Mouse (Mus musculus) T-helper 1 cell (primary cell): ENCODE measurements at regions not wholly inside any gene's neighbourhood (a gene's known extent, or its start where the extent isn't known, plus 50 kb on each side); places are given as distances from the start of the nearest gene placed in this dataset.

Experiments used
- in situ Hi-C: fragments of 300-600 bp; cut with MboI, MseI; formaldehyde crosslinking; loops from one replicate; pipeline ENCODE4 v1.15.1; 2025; ENCODE audit warnings: high pct_unique_total_duplicates

DNA sequence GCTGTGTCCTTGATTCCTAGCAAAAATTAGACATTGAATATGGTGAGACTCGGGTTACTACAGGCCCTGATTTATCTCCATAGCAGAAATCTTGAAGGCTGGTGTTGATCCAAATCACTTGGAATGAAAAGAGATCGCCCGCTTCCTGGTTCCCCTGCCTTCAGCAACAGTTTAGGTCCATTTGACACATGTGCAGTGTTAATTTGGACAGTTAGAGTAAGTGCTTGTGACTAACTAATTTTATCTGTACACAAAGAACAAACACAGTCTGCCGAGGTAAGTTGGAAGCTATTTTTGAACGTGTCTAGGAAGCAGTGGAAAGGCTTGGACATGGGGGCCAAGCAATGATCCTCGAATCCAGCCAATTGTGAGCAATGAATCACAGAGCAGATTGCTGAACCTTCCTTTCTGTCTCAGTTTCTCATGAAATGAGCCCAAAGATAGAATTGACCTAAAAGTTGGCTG lies 105.2 kb upstream of the Arhgap5 start:
- in situ Hi-C loops: loop anchor here (10.0 kb wide), 1 partner anchor 1484 kb away; no protein-coding TSS in a partner anchor

DNA sequence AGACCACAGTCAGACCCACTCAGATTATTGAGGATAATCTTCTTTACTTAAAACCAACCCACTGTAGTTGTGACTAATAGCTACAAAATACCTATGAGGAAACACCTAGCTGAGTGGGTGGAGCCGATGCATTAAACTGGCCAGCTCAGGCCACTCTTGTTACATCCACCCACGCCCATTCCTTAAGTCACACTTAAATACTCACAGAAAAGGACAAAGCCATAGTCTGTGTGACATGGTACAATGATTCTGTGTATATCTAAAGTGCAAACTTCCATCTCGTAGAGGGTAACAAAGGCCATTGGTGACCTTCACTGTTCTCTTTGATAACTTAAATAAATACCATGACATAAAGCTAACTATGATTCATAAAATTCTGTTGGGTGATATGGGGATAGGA lies 103.7 kb upstream of the Arhgap5 start:
- in situ Hi-C loops: no loop called here

DNA sequence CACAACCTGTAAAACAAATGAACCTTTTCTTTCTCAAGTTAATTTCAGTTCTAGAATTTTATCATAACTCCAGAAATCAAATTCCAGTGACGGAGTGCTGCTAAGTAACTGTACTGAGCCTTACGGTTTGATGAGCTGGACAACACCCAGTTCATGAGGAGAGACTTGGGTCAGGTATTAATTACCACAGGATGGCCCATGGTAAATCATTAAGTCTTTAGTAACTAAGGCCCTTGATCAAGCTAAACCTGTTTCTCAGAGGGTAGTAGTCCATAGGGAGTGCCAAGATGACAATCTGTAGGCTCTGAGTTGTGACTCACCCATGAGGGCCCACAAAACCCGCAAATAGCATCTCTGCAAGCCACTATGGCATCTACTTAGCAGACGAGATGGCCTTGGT lies 101.1 kb upstream of the Arhgap5 start:
- in situ Hi-C loops: no loop called here

DNA sequence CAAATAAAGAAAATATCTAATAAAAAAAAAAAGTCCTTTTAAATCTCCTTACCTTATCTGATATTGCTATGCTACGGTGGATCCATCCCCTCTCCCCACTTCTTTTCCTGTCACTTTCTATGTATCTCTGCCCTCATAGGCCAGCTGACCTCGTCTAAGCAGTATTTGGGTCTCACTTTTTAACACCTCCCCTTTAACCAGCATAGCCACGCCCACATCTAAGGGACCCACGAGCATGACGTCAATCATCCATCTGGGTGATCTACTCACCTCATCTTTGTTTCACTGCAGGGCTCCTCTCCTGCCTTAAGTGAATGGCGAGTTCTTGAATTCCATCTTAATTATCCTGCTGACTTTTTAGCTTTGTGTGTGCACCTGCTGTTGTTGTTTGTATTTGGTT lies 97.4 kb upstream of the Arhgap5 start:
- in situ Hi-C loops: no loop called here

DNA sequence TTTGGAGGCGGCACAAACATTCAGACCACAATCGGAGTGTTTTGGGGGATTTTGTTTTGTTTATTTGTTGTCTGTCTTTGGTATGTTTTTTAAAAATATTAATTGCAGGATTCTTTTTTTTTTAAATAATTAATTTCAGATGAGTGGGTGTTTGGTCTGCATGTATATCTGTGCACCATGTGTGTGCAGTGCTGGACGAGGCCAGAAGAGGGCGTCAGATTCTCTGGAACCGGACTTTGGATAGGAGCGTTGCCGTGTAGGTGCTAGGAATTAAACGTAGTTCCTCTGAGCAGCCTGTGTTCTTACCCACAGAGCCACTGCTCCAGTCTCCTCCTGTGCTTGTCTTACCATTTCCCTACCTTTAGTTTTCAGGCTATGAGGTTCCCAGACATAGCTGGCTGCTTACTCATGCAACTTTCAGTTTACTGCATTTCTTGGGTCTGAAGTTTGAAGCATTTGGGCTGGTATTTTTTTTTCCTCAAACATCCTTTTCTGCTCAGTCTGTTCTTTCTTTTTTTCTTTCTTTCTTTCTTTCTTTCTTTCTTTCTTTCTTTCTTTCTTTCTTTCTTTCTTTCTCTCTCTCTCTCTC lies 95.4 kb upstream of the Arhgap5 start:
- in situ Hi-C loops: no loop called here

DNA sequence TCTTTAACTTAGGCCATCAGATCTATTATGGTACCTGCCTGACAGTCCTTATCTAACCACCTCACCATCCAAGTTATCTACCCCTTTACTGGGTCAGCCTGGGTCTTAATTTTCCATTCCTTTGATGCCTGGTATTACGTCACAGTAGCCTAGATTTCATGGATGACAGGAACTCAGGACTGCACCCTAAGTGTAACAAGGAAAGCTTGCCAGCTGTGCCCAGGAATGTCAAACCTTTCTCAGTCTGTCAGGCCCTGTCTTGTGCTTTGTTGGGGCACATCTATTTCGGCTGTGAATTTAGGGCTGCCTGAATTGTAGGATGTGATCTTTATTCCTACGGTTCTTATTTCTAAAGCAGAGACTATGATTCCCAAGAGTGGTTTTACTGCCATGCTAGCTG lies 94.6 kb upstream of the Arhgap5 start:
- in situ Hi-C loops: no loop called here

DNA sequence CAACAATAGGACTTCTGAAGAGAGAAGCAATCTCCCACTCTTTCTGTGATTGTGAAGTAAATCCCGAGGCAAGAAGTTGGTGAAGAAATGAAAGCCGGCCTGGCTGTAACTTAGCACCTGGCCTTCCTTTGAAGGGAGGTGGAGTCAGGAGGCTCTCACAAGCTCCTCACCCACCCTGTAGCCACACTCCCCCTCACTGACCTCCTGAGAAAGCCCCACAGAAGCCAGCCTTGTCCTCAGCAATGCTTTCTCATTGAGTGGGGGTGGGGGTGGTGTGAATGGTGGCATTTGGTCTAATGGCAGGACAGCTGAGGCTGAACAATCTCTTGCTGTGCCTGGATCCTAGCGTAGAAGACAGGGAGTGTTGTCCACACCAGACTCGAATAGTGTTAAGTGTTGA lies 91.6 kb upstream of the Arhgap5 start:
- in situ Hi-C loops: no loop called here

DNA sequence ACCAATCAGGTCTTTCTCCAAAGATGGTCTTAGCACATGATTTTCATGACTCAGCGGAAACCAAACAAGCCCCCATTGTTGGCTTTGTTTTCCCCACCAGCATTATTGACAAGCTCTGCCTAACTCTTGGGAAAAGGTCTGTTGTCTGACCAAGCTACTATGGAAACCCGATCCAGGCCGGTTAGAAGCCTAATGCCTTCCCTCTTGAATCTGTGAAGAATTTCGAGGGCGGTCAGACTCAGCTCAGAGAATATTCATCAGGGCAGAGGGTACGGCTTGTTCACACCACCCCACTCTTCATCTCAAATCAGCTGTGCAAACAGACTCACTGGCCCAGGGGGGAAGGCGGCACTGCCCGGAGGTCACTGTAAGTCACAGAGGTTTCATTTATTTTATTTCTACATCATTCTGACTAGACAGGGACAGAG lies 90.7 kb upstream of the Arhgap5 start:
- in situ Hi-C loops: no loop called here

DNA sequence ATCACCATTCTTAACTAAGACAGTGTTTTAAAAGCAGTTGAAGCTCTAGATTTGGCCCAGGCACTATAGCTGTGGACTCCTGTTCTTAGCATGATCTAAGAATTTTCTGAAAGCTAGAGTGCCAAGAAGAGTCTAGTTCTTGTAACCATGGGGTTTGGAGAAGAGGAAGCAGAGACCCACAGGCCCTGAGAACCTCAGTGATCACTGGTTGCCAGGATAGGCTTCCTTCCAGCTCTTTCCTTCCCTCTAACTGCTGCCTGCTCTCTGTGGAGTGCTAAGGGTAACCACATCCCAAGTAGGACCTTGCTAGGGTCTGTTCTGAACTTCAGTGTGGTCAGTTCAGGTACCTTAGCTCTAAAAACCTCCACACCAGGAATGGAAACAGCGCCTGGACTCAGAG lies 81.0 kb upstream of the Arhgap5 start:
- in situ Hi-C loops: no loop called here

DNA sequence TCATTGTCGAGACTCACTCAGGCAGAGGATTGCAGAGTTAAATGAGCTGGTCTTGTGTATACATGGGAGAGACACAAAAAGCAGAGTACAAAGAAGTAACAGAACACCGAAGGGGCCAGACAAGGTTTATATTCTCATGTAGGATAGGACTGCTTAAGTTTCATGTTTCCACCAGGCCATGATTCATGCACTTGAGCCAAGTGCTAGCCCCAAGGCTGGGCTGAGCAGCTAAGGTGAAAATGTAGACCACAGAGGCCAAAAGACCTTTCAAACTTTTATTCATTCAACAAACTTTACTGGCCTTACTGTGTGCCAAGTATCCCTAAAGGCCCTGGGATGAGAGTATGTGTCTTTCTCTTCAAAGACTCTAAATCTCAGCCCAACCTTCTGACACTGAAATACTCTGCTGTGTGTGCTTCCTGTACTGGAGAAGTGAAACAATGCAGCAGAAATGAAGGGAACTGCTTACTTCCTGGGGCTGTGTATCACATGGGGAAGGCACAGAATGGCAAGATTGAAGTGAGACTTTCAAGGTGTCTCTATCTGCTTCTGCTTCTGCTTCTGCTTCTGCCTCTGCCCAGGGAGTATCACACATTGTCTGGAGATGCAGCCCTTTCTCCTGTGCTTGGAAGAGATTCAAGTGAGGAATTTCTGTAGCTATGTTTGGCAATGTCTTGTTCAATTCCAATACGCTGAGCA lies 79.3 kb upstream of the Arhgap5 start:
- in situ Hi-C loops: no loop called here

DNA sequence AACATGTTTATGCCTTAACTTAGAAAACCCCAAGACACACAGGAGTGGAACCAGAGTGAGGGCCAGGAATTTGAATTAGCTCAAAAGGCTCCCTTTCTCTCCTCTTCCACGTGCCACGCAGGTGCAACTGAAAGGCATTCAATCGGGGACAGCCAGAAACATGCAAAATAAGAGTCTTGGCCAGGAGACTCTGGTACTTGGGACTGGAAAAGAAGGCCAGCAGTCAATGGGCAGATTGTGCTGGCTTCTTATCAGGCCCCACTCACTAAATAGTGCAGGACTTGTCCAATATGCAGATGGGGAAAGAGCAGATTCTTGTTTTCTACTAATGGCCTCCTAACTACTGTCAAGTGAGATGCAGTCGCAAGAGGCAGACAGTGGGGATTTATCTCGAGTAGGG lies 73.8 kb upstream of the Arhgap5 start:
- in situ Hi-C loops: no loop called here

DNA sequence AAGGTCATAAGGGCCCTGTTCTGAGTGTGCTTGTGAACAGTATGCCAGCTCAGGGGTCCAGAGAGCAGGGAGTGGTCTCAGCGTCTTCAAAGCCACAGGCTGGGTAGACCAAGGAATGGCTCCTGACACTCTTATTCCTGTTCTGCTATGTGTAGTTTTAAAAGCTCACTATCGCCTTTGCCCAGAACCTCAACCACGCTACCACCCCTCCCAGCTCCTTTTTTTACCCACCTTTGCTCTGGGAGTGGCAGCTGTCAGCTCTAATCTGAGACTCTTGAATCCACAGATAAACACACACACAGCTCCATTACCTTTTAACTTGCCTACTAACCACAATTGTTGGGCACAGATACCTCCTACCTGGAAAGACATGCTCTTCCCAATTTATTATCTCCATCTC lies 71.8 kb upstream of the Arhgap5 start:
- in situ Hi-C loops: no loop called here

DNA sequence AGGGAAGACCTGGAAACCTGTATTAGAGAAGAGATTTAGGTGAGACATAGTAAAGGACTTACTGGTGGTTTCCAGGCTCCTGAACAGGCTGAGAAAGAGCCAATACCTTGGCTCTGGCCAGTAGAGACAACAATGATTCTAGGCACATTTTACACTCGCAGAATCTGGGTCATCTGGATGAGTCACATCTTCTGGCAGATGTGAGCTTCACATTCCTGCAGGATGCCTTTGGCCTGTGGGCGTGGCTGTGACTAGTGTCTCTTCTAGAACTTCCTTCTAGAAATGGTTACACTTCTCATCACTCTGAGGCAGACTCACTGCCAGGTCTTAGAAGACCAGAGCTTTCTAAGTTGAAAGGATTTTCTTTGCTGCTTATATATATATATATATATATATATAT lies 69.8 kb upstream of the Arhgap5 start:
- in situ Hi-C loops: no loop called here

DNA sequence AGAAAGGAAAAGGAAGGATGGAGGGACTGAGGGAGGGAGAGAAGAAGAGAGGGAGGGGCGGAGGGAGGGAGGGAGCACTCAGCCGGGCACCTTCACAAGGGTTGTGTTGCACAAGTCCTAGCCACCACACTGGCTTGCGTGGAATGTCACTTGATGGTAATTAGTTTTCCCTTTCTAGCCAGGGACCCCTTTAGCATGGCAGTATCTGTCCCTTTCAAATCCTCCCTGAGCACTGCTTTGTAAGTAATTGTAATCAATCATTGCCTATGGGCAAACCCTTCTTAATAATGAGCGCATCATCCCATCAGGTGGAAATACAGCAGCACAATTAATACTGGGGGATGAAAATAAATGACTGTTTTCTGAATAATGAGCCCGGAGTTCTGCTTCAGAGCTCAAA lies 68.5 kb upstream of the Arhgap5 start:
- in situ Hi-C loops: no loop called here

DNA sequence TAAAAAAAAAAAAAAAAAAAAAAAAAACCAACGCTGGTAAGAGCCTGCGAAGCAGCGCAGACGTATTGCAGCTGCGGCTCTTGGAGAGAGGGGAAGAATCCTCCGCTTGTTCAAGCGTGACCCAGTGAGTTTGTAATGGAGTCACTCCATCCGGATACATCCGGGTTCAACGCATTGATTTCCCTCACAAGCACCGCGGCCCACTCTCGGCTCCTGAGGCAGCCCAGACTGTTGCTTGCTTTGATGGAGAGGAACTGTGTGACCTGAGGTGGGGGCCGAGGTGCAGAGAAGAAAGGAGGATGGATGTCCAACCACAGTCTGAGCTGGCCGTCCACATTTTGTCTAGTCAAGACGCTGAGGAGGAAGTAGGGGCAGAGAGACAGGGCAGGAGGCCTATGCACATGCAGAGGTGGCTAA lies 68.0 kb upstream of the Arhgap5 start:
- in situ Hi-C loops: no loop called here

DNA sequence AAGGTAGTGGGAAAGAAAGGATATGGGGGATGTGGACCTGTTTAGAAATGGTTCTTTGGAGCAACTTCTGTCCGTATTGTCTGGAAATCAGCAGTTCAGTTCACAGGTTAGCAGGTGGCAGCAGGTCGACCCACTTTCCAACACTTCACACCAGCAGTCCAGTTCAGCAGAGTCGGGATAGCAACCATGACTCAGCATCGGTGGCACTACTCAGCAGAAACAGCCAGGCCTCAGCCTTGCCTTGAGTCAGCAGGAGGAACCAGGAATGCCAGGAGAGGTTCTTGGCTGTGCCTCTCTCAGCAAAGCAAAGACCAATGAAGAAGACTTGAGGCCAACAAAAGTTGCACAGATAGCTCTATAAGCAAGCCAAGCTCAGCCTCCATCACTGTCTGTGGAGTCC lies 66.8 kb upstream of the Arhgap5 start:
- in situ Hi-C loops: no loop called here

DNA sequence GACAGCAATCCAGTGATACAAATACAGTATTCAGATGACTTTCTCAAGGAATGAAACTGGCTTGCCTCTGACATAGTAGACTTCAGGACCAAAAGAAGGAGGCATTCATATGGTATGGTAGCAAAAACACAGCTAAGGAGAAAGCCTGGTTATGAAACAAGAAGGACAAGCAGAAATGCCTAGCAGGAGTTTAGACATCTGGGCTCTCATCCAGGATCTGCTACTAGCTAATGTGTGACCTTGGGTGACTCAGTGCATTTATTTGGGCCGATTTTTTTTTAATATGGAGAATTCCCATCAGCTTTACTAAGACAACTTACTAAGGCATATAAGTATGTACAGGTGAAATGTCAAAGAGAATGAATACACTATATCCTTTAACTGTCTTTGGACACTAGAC lies 64.5 kb upstream of the Arhgap5 start:
- in situ Hi-C loops: no loop called here

DNA sequence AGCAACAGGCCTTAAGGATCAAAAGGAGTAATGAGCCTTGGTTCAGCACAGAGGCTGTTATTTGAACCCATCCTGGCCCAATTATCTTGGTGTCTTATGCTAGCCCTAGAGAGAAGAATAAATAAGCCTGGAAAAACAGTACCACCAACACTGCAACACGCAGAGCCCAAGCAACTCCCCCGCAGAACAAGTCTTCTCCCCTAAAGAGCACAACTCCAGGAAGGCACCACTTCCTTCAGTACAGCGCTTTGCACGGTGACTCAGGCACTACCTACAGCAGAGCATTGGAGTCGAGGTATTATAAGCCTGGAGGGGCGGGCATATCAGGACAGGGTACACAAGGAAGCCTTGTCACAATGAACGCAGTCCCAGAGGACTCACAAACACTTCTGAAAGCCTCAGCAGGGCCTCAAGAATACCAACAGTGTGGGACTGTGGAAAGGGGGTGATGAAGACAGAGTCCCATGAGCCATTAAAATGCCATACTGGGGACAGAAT lies 62.9 kb upstream of the Arhgap5 start:
- in situ Hi-C loops: no loop called here

DNA sequence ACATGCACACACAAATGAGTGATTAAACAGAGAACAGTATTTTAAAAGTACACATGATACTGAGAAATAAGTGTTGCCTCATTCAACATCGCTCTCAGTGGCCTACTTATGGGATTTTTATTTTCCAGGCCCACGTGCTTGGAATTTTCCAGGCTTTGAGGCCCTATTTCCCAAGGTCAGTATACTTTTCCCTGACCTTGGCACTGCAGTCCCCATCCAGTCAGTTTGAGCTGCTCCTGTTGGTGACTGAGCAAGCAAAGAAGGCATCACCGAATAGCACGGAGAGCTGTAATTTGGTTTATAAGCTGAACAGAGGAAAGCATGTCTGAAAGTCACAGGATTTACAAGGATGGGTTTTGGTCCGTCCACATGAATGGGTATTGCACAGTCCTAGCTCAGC lies 61.4 kb upstream of the Arhgap5 start:
- in situ Hi-C loops: no loop called here

DNA sequence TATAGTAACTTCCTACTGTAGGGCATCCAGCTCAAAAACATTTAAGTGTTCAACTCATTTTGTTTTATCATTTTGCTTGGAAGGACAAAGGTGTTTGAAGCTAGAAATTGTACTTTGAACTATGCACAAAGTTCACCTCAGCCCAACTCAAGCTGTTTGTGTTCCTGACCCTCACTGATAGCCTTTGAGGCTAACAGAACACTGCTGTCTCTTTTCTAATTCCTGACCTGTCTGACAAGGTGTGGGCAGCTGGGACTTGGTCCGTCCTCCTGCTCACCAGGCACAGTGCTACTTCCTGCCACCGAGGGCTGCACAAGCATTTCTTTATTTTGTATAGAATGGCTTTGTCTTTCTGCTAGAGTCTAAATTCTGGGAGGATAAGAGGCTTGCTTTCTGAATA lies 58.0 kb upstream of the Arhgap5 start:
- in situ Hi-C loops: no loop called here

DNA sequence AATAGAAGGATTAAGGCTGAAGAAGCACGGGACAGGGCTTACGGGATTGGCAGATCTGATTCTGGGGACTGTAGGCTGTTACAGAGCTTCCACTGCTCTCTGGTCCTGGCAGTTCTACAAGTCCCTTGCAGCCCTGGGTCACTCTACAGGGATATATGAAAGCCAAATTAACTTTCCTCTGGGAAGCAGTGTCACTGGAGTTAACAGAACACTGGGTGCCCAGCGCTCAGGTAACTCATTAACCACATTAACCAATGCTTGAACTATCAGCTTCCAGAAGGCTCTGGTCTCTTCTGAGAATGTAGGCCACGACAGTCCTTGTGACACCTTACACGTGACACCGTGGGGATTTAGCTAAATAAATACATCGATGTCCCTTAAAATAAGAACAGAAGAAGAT lies 57.3 kb upstream of the Arhgap5 start:
- in situ Hi-C loops: no loop called here

DNA sequence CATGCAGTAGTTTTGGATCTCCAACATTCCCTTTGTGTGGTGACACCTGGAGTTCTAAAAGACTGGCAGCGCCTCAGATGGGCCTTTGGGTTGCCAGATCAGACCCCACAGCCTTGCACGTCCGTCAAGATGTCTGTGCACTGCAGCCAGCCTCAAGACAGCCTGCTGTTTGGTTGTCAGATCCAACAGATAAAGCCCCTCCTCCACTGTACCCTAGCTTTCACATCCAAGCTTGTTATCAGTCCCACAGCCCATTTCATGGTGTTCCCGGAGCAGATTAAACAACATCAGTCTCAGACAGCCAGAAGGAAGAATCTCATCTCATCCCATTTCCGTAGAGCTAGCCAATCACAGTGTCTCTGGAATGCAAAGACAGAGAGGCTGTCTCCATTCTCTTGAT lies 56.3 kb upstream of the Arhgap5 start:
- in situ Hi-C loops: no loop called here

DNA sequence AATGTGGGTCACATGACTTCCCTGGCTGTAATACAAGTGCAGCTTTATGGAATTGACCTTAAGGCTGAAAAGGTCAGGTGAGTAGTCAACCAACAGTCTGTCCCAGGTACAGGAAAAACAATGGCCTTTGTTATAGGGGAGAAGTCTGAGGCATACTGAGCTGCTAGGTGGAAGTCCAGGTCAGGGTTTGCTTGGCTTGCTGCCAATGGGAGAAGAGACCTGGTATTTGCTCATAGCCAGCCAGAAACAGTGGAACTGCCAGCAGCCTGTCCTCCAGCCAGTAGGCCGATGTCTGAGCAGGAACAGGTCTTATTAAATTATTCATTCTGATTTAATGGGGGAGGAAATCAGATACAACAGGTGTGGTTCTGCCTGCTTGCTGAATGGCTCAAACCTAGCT lies 55.6 kb upstream of the Arhgap5 start:
- in situ Hi-C loops: no loop called here

DNA sequence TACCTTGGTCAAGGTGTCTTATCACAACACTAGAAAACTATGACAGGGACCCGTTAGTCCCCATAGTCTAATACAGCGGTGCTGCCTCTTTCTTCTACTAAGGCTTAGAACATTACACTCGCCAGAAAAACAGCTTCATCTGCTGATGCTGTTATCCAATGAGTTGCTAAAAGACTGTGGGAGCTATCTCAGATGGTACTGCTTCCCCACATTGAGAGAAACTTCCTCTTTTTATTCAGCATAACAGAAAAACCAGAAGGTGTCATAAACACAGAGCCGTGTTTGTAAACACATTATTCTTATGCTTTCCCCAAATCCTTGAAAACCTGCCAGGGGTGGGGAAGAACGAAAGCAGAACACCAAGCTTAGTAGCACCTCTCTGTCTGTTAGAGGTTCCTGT lies 49.9 kb upstream of the Arhgap5 start:
- in situ Hi-C loops: no loop called here
